7 mouse cellular contexts compared by ENCODE assay signal in the genomic region with DNA sequence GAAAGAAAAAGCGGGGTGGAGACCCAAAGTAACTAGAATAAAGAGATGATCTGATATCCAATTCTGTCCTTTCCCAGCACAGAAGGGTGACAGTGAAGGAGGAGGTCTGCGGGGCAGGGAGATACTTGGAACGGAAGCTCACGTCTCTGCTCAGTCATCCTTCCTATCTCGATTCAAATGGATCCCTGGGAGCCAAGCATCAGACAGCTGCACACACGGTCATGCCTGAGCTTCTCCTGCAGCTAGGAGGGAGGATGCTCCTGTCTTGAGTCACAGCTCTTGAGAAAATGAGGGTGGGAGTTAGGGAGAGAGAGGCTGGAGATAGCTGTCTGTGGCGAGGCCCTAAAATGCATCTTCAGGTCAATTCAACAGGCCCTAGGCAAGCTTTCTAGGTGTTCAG. TPM values are rescaled to one million over a fixed set of nuclear protein-coding genes. Genes with fewer than 3 reads are reported as not detected.
DNase-seq lines count a peak whose midpoint lies in the region; ATAC-seq and TF ChIP-seq lines count a peak whose summit lies in the region.

No protein-coding gene starts in this region.

- H3K9me3 ChIP-seq in kidney, postnatal 0 days (replicated peaks; ENCODE audit: low read length) = no peaks in the 10 kb centered on the region
- H3K9me3 ChIP-seq in kidney, embryonic 15.5 days (replicated peaks) = no peaks in the 10 kb centered on the region
- H3K9me3 ChIP-seq in limb, embryonic 10.5 days (replicated peaks) = no peaks in the 10 kb centered on the region

- no peak overlapping the region for H3K4me2 ChIP-seq in kidney, postnatal 0 days (ENCODE audit: low read length)
- H3K4me2 ChIP-seq in kidney, embryonic 15.5 days = no peak overlapping the region

- no peaks in the 10 kb centered on the region for H3K27me3 ChIP-seq in kidney, postnatal 0 days (ENCODE audit: insufficient read depth, low read length)
- H3K27me3 ChIP-seq in kidney, embryonic 15.5 days = peaks cover 15% of the 10 kb centered on the region
- peaks cover 58% of the 10 kb centered on the region for H3K27me3 ChIP-seq in limb, embryonic 10.5 days (ENCODE audit: low read depth, poor library complexity, severe bottlenecking)

- H3K9ac ChIP-seq in kidney, postnatal 0 days (ENCODE audit: low read depth, low read length) = no peak overlapping the region
- no peak overlapping the region for H3K9ac ChIP-seq in kidney, embryonic 15.5 days

- peaks cover under 1% of the 10 kb centered on the region; the same call in 1 of the 2 replicates for H3K4me1 ChIP-seq in kidney, postnatal 0 days (replicated peaks; ENCODE audit: insufficient read depth, low read length)
- H3K4me1 ChIP-seq in kidney, embryonic 15.5 days = peaks cover 34% of the 10 kb centered on the region
- H3K4me1 ChIP-seq in limb, embryonic 10.5 days = peaks cover 44% of the 10 kb centered on the region

- H3K27ac ChIP-seq in kidney, postnatal 0 days = no peak overlapping the region
- H3K27ac ChIP-seq in kidney, embryonic 15.5 days = no peak overlapping the region
- H3K27ac ChIP-seq in limb, embryonic 10.5 days = peak overlapping the region; percentile 87; the same call in 1 of the 2 replicates

- no peak for ATAC-seq in kidney, postnatal 0 days (replicated peaks; ENCODE audit: low FRiP score, low read depth)
- ATAC-seq in kidney, embryonic 15.5 days (replicated peaks; ENCODE audit: low FRiP score) = no peak; the same call in 1 of the 2 replicates
- ATAC-seq in erythroid progenitor cell, adult 5-6 weeks (replicated peaks; ENCODE audit: low FRiP score, poor library complexity, severe bottlenecking) = no peak

- 54% methylated on average over 7 of the region's 7 CpGs for WGBS in kidney, postnatal 0 days
- WGBS in kidney, embryonic 15.5 days = 61% methylated on average over 7 of the region's 7 CpGs
- WGBS in limb, embryonic 10.5 days = 77% methylated on average over 7 of the region's 7 CpGs

- H3K4me3 ChIP-seq in kidney, postnatal 0 days (replicated peaks; ENCODE audit: low read depth, low read length) = no peak overlapping the region
- no peak overlapping the region for H3K4me3 ChIP-seq in kidney, embryonic 15.5 days (replicated peaks)
- no peak overlapping the region for H3K4me3 ChIP-seq in limb, embryonic 10.5 days

- peak; percentile 19 for DNase-seq in kidney, postnatal 0 days (ENCODE audit: low spot score)
- DNase-seq in right cerebral cortex, adult 18-20 months = peak; percentile 15
- DNase-seq in right cerebral cortex, postnatal 10 days (ENCODE audit: low spot score in 2 of 2) = no peak
- DNase-seq in limb, embryonic 10.5 days (ENCODE audit: low spot score) = no peak
- no peak for DNase-seq in cerebellum, postnatal 14 days

- TF ChIP-seq CTCF in kidney, postnatal 0 days (IDR thresholded peaks at IDR 0.05; ENCODE audit: low read depth) = no peak

- H3K36me3 ChIP-seq in kidney, postnatal 0 days (ENCODE audit: insufficient read depth, low read length) = 0 out of 2 replicates have a peak, but pooled peaks cover 6% of the 10 kb centered on the region
- H3K36me3 ChIP-seq in kidney, embryonic 15.5 days = peaks cover 1% of the 10 kb centered on the region; the same call in 1 of the 2 replicates
- H3K36me3 ChIP-seq in limb, embryonic 10.5 days = peaks cover under 1% of the 10 kb centered on the region; the same call in 1 of the 2 replicates

RNA-seq across cellular contexts. Expression of a gene that starts 46.8 kb away (rescaled TPM):
- polyA plus RNA-seq in kidney, postnatal 0 days (2015; fragmentation: Nextera tagmentation; extraction: Ambion mirVana) = 0.58 and 0.61 TPM in 2 replicates
- 0.66 and 0.81 TPM in 2 replicates for polyA plus RNA-seq in kidney, embryonic 15.5 days (2015; fragmentation: Nextera tagmentation; extraction: Ambion mirVana)
- 0.62 and 0.75 TPM in 2 replicates for polyA plus RNA-seq in limb, embryonic 10.5 days (2016; fragmentation: Nextera tagmentation; extraction: Ambion mirVana)
- total RNA-seq in erythroid progenitor cell, adult 5-6 weeks (2015; ENCODE audit: low replicate concordance) = 2.9 TPM in 1 of 2 replicates, not detected in the other
- total RNA-seq in erythroid progenitor cell, adult 5-6 weeks (2017; ENCODE audit: low replicate concordance) = 1.8 and 4.0 TPM in 2 replicates

Comparison
In these comparisons a context has a peak if more than half of its experiments do, and no peak if none do; other contexts are left out.
1. DNase-seq: peak in kidney, postnatal 0 days (single experiment) and right cerebral cortex, adult 18-20 months (single experiment); none in right cerebral cortex, postnatal 10 days (0 of 2), limb, embryonic 10.5 days (single experiment) and cerebellum, postnatal 14 days (0 of 2).